Mouse (Mus musculus) testis, postnatal 14 days (tissue): Measurements from ENCODE around the gene Camsap3.
"Not testable (repeated sequence)": the region's sequence is repeated elsewhere in the genome, so short reads cannot be mapped to it uniquely, and the experiment has no call there.

Experiments
- DNase-seq: peaks from one replicate; pipeline ENCODE4 v3.0.0; 2021; ENCODE audit warnings: low spot score

Camsap3 gene

DNA sequence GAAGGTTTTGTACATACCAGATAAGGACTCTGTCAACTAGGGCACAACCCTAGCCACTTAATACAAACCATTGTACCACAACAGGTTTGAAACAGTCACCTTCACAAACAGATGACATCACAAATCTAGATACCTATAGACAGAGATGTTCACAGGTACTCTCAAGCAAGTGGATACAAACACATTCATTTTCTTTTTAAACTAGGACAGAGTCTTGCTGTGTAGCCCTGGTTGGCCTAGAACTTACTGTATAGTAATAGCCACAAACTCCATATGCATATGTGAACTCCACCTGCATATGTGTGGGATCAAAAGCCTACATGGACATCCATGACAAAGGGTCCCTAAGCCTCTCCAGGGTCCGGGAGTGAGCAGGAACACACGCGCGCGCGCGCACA lies at the start of gene Camsap3:
TSS of gene Camsap3 (plus strand) at position 301 of the 398 bp plus-strand sequence.
- no peak for DNase-seq

DNA sequence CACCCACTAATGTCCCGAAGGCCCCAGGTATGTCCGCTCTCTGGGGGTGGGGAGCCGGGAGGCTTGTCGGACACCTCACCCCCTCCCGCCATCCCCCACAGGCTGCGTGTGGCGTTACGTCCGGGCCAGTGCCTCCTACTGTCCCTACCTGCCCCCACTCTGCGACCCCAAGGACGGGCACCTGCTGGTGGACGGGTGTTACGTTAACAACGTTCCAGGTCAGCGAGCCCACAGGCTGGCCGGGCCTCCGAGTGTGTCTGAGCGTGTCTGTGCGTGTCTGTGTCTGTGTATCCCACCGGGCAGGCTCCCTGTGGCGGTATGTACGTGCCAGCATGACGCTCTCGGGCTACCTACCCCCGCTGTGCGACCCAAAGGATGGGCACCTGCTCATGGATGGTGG lies 49.4 kb upstream of the Camsap3 start:
- no peak for DNase-seq

DNA sequence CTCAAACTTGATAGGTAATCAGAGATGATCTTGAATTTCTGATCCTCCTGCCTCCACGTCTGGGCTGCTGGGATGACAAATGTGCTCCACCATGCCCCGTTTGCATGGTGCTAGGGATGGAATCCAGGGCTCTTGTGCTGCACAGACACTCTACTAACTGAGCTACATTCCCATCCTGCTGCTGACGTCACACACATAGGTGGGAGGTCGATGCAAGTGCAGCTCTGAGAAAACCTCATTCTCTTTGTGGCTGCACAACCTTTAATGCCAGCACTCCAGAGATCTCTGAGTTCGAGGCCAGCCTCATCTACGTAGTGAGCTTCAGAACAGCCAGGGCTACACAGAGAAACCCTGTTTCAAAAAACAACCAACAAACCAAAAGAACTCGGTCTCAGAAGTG lies 47.9 kb upstream of the Camsap3 start:
- DNase-seq = no peak

DNA sequence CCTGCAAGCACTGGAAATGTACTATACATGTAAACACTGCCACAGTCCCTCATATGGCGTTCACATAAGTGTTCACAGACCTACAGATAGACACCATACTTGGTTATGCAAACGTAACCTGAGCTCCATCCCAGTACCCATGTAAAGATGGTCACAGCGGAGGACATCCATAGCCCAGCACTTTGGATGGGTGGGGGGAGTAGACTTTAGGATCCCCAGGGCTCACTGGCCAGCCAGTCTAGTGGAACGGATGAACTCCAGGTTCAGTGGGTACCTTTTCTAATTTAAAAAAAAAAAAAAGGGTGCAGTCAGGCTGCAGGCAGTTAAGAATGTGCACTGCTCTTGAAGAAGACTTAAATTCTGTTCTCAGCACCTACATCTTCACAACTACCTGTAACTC lies 47.0 kb upstream of the Camsap3 start:
- DNase-seq = no peak

DNA sequence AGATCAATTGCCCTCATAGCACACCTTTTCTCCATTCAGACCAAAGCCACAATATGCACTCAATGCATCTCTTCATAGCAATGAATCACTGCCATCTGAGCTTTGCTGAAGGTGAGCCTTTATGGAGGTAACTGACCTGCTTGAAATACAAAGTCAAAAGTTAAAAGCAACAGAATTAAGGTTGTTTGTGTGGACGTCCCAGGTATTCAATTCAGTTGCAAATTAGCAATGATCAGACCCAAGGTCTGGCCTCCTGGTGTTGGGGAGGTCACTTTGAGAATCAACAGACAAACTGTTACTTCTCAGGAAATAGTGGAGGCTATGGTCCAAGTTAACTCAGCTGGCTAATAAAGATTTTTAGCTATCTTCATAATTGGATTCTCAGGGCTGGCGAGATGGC lies 40.6 kb upstream of the Camsap3 start:
- no peak for DNase-seq

DNA sequence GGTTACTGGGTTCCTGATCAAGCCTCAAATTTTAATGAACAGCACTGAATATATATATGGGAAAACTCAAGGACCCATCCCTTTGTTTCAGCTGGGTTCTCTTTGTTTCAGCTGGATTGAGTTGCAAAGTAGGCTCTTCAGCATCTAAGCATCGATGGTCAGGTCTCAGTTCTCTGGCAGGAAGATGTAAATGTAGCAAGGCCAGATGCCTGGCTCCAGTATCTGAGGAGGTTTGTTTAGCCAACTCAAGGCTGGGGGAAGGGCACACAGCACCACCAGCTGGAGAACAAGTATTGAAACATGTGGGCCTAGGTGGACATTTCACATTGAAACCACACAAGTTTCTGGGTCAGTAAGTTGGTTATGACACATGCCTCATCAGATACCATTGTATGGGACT lies 34.9 kb upstream of the Camsap3 start:
- no peak for DNase-seq

DNA sequence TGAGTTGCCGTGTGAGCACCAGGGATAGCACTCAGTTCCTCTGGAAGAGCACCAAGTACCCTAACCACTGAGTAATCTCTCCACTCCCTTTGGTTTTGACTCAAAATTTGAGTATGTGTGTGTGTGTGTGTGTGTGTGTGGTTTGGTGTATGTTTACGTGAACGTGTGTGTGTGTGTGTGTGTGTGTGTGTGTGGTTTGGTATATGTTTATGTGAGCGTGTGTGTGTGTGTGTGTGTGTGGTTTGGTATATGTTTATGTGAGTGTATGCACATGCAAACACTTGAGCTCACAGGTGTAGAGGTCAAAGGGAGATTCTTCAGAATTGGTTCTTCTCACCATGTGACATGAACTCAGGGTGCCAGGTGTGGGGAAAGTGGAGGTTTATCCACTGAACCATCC lies 31.0 kb upstream of the Camsap3 start:
- DNase-seq = no peak

DNA sequence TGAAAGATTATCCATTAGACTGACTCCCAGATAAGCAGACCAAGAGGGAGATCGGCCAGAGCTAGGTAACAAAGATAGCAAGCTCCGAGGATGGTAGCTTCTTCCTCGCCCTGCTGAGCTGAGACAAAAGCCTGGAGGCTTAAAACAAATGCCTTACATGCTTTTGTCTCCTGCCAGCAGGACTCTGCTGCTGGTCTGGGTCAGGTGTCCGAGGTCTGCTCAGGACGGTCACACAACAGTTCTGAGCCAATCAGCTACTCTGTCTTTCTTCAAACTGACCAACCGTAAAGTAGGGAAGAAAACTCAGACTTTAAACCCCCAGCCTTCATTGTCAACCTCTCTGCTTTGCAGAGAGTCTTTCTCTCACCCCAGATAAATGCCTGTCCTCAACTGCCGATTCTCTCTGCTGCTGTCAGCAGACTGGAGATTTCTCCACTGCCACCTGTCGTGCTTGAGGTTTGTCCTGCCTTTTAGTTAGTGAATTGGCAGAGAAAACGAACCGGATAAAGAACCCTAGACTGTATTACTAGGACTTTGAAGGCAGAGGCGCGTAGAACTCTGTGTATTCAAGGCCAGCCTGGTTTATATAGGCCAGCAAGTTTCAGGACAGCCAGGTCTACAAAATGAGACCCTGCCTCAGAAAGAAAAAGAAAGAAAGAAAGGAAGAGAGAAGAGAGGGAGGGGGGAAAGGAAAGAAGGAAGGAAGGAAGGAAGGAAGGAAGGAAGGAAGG lies 19.3 kb upstream of the Camsap3 start, which contains the start of gene C330021F23Rik:
TSS of gene C330021F23Rik (plus strand) at position 350 of the 731 bp plus-strand sequence.
- no peak for DNase-seq

DNA sequence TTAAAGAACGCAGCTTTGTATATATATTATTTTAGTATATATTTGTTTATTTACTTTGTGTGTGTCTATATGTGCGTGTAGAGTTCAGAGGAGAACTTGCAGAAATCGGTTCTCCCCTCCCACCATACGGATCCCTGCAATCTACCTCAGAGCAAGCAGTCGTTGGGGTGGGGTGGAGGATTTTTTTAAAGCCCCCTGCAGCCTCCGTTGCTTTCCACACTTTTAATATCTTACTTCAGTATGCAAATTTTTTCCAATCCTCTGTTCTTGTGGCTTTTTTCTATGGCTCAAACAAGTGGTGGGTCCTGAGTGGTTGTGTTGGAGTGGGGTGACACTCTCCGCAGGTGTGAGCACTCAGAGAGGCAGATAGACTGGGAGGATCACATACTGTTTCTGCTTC lies 18.7 kb upstream of the Camsap3 start:
- no peak for DNase-seq

DNA sequence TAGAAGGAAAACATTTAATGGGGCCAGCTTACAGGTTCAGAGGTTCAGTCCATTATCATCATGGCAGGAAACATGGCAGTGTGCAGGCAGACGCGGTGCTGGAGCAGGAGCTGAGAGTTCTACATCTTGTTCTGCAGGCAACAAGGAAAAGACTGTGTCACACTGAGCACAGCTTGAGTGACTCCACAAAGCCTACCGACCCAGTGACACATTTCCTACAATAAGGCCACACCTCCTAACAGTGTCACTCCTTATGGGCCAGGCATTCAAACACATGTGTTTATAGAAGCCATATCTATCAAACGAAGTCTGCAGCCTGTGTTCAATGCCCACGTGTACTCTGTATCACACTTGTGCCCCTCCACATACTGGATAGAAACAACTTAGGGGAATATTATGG lies 17.3 kb upstream of the Camsap3 start:
- no peak for DNase-seq

DNA sequence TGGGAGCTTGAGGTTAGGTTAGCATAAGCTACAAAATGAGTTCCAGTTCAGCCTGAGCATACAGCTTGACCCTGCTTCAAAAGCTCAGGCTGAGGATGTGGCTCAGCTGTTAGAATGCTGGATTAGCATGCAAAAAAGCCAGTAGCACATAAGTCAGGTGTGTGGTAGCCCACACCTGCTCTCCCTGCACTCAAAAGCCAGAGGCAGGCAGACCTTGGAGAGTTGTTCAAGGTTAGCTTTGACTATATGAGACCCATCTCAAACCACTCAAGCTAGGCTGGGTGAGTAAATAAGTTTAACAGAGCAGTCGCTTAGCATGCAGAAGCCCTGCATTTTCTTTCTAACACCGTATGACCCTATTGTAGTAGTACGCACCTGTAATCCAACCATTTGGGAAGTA lies 12.5 kb upstream of the Camsap3 start:
- DNase-seq = no peak

DNA sequence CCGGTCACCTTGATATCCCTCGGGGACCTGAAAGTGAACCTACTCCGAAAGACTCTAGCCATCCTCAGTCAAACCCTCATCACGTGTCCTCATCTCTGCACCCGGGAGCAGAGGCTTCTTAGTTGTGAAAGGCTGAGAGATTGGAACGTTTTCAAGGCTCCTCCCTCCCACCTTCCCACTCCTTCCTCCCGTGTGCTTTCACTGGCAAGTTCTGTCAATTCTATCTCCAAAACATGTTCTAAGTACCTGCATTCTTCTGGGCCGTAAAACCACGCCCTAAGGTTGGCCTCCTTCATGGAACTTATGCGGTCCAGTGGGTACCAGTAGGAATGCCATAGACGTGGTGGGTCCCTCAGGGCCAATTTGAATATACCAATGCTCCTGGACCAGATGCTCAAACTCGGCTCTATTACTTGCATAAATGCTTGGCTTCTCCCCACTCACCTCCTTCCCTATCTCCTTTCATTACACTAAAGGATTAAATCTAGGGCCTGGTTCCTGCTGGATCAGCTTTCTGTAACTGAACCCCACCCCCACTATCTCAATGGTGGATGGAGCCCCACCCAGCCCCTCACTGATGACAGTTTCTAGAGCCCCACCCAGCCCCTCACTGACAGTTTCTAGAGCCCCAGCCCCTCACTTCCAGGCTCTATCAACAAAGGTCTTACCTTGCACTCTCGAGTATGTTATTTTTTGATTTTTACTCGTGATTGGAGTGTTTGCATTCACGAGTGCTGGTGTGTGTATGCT lies 10.7 kb upstream of the Camsap3 start:
- no peak for DNase-seq

DNA sequence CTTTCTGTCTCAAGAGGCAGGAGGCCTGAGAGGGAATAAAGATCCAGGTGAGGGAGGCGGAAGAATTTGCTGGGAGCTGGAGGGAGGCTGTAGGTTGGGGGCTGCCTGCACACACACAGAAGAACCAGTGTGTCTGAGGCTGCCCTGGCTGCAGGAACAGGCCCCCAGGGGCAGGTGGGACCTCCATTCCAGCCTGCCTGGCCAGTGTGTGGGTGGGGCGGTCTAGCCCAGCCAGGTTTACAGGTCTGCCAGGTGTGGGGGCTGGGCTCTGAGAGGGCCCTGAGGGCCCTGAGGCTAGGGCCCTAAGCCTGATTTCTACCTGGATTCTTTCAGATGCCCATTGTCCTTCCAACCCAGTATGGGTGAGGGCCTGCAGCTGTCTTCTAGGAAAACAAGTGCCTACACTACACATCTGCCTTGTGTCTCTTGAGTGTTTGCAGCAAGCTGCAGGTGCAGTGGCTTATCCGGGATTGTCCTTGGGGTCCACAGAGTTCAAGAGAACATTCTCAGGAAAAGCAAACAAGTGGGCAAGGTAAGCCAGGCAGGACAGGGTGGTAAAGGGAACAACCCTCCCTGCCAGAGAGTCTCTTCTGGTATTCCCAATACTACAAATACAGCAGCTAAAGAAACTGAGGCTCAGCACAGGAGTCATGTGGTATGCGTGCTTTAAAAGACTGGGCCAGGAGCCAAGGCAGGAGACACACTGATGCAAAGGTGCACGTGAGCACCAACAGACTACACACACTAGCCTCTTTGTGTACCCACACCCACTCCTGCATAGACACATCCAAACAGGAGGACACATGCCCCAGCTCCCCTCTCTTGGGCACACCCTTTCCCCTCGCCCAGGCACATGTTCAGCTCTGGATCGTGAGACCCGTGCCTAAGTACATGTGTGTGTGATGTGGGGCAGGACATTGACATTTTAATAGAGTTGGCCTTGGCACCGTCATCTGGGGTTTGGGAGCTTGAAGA lies 7.4 kb upstream of the Camsap3 start:
- DNase-seq = no peak

DNA sequence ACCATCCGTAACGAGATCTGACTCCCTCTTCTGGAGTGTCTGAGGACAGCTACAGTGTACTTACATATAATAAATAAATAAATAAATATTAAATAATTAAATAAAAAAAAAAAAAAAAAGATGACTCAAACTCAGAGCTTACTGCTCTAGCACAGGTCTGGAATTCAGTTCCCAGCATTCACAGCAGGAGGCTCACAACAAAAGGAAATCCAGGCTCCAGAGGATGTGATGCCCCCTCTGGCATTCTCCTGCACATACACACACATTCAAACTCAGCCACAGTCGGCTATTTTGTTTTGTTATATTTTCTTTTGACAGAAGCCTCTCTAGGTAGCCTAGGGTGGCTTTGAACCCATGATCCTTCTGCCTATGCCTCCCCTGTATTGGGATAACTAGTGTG lies 5.1 kb upstream of the Camsap3 start:
- DNase-seq = not testable (repeated sequence)

DNA sequence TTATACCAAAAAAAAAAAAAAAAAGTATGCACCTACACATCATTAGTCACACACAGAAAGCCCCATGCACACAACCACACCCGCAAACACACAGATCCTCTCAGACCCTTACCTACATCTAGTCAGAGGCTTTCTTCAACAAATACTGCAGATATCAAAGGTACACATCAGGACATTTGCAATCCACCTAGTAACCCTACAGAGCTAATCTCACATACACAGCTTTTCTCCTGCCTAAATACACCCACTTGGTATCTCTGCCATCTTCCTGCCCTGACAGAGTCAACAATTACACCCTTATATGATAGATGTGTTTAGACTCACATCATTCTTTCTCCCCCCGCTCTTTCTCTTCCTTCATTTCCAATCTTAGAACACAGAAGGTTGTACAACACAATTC lies 641 bp upstream of the Camsap3 start:
- DNase-seq = no peak

DNA sequence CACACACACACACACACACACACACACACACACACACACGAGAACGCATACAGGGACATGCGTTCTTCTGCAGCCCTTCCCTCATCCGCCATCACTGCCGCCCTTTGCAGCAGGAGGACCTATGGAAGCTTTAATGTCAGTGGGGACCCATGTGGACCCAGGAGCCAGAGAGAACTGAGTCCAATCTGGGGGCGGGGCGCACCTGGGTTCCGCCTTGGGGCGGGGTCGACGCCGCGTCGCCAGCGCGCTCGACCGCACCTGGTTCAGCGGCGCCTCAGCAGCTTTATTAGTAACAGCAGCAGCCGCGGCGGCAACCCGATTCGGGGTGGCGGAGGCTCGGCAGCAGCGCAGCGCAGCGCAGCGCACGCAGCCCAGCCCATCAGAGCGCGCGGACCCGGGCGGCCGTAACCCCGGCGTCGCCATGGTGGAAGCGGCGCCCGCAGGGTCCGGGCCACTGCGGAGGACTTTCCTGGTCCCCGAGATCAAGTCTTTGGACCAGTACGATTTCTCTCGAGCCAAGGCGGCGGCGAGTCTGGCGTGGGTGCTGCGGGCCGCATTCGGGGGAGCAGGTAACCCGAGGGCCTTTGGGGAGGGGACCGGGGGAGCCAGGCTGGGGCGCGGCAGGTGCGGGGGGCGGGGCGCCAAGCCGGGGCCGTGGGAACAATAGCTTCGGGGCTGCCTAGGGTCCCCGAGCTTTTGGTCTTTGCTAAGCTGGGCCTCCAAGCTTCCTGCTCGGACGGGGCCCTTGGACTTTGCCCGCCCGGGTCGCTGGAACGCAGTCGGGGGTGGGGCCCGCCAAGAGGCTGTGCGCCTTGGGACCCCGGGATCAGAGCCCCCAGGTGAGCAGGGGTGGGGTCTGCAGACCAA lies 531 bp downstream of the Camsap3 start:
- peak; percentile 26 for DNase-seq

DNA sequence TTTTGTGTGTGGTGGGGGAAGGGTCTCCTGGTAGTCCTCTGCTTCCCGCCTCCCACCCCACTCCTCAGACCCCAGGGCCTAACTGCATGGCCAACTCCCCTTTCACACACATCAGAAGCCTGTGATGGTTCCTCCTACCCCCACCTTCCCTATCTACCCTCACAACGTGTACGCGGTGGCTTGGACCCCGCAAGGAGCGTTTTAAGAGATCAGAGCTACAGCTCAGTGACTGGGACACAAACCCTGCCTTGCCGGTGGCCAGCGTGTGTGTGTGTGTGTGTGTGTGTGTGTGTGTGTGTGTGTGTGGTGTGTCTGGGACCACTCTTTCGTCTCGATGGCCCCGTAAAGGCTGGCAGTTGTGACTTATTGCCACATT lies 1.2 kb downstream of the Camsap3 start:
- no peak for DNase-seq

DNA sequence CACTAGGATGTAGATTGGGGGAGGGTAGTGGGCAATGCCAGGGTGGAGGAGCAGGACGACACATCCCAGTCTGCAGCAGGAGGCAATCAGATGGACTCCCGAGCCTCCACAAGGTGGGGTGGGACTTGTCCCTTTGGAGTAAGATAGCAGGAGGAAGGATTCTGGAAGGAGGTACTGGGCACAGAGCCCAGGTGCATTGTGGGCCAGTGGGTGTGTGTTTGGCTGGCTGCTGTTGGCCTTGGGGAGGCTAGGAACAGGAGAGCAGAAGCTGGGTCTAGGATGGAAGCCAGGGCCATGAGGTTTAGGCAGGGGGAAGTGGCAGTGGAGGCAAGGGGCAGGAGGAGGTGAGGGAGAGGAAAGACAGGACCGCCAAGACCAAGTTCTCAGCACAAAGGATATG lies 6.4 kb downstream of the Camsap3 start:
- peak; percentile 74 for DNase-seq

DNA sequence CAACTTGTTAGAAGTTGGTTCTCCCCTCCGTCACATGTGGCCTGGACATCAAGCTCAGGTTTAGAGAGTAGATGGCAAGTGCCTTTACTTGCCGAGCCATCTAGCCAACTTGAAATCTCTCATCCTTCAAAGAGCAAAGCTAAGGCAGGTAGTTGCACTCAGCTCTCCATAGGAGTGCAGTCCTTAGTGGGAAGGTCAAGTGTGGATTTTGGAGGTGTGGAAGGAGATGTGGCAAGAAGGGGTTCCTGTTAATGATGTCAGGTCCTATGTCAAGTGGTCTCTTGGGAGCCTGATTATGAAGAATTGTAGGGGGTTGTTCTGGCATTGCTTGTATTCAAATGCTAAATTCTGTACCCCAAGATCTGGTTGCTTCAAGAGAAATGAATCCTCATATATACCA lies 7.4 kb downstream of the Camsap3 start:
- DNase-seq = no peak

DNA sequence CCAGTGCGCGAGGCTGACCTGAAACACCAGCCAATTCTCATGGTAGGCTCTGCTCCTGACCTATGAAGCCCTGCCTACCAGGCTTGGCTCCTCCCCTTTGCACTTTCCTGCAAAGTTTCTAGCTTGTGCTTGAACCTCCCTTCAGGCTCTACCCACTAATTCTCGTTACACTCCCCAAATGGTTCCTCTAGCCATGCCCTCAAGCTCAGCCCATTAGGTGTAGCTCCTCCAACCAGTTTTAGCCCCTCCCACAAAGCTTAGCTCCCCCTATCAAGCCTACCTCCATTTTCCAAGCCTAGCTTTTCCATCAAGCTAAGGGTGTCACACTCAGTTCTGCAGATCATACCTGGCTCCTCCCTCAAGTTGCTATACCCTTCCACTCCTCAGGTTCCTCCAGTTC lies 11.0 kb downstream of the Camsap3 start:
- no peak for DNase-seq

DNA sequence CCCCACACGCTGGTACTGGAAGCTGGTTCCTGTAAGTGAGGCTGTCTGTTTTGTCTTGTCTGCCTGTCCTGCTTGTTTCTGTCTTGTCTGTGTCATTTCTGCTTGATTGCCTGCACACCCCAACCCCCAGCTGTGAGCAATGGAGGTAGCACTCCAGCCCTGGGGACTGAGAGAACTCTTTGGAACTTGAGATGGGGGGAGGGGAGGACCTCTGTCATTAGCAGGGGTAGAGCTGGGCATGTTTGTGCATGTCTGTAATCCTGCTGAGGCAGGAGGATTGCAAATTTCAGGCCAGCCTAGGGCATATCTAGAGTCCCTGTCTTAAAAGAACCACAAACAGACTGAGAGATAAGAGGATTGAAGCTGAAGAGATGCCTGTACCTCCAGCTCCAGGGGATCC lies 12.1 kb downstream of the Camsap3 start:
- DNase-seq = no peak

DNA sequence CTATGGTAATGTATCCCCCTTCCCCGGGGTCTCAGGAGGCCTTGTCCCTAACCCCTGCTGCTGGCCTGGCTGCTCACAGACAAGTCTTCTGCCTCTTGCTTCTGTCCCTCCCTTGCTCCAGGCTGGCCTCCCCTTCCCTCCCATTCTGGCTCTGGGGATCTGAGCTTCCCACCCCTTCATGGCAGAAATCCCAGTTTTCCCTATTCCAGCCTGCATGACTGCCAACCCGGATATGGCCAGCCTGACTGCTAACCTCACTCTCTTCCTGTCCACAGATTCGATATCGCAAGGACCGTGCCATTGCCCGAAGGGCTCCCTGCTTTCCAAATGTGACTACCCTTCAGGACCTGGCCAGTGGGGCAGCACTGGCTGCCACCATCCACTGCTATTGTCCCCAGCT lies 13.3 kb downstream of the Camsap3 start:
- peak; percentile 29 for DNase-seq
